Mouse (Mus musculus) thymus, adult 2 months (tissue): Measurements from ENCODE around the gene Vwa7.

Experiments used
- CTCF ChIP-seq: fragments of 200-500 bp; IDR thresholded peaks from 2 replicates; pipeline ENCODE4 v1.5.1; 2012; ENCODE audit warnings: mild to moderate bottlenecking, control low read depth, low read length, moderate library complexity, borderline replicate concordance; ENCODE audit not compliant: control insufficient read depth, poor library complexity, insufficient read depth; ENCODE audit errors: extremely low read depth
- POLR2A ChIP-seq: fragments of 200-500 bp; IDR thresholded peaks from 2 replicates; pipeline ENCODE4 v1.6.1; 2012; ENCODE audit warnings: mild to moderate bottlenecking, low read length, control low read depth, moderate library complexity; ENCODE audit not compliant: control insufficient read depth, poor library complexity, insufficient read depth; ENCODE audit errors: extremely low read depth

- TF ChIP-seq CTCF (0 out of 2 replicates have a peak, but pooled peaks have one; percentile 43), POLR2A (peak; percentile 32; the same call in 1 of the 2 replicates)
Measured at GRCm38 (mm10) chr17:35049561-35050016, 33.2 kb downstream of the Vwa7 start, which contains the start of gene Clic1.
